Mouse (Mus musculus) embryonic fibroblast, embryonic 13.5 days (primary cell): ENCODE results near the gene Atxn7.
A peak's percentile ranks its signal among the peaks of the same experiment; 100 is the strongest.

Experiments
- CTCF ChIP-seq: IDR thresholded peaks from 2 replicates; pipeline ENCODE4 v1.5.1; 2011; ENCODE audit warnings: mild to moderate bottlenecking, control low read depth, low read length, moderate library complexity, borderline replicate concordance; ENCODE audit not compliant: insufficient read depth
- POLR2A ChIP-seq: IDR thresholded peaks from 2 replicates; pipeline ENCODE4 v1.6.1; 2011; ENCODE audit warnings: low read depth, mild to moderate bottlenecking, control low read depth, low read length, moderate library complexity

- no peak for TF ChIP-seq CTCF
- TF ChIP-seq POLR2A = peak; percentile 47
These were observed 536 bp upstream of the Atxn7 start for GRCm38 (mm10) chr14:13960482-13961325.
